Mouse (Mus musculus) induced T-regulatory cell, adult 2 months (primary cell): Measurements from ENCODE around the gene Gm14296.
"Not testable (repeated sequence)": the region's sequence is repeated elsewhere in the genome, so short reads cannot be mapped to it uniquely, and the experiment has no call there.

Experiments
- DNase-seq: peaks from one replicate; pipeline ENCODE4 v3.0.0-alpha.2; 2012; ENCODE audit warnings: low read depth

Gm14296 gene

DNA sequence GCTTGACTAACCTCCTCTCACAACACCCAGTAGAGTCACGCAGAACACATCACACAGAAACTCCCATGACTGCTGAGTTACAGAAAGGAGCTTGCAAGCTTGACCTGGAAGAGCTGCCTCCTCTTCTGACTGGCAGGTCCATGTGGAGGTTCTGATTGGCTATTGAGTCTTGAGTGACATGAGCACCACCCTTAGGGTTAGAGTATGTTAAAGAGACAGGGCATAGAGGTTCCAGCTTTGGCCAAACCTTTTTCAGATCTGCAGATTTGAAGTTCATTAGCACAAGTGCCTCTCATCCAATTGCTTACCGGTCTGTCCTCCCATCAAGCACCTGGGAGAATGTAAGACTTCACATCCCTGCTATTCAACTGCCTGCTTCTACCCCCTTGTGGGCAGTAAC, at the start of gene Gm14296:
Gene Gm14296, minus strand, starts transcription at position 101 of the 400 bp plus-strand sequence.
- DNase-seq, result not testable (repeated sequence)

DNA sequence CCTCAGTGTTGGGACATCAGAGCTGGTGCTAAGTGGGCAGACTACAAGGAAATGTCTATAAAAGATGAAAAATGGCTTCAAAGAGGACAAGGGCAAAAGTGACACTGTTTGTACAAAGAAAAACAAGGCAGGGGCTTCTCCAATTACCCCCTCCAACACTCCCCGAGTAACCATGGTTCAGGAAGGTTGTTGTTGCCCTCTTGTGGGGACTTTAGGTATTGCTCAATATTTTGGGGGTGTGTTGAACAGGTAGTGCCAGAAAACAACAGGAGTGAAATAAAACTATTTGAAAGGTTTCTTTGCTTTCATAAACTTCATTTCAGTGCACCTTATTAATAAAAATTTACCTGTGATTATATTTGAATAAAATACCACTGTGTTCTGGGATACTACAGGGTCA, 22.1 kb downstream of the Gm14296 start:
- DNase-seq, result not testable (repeated sequence)
